Mouse (Mus musculus) heart, embryonic 16.5 days (tissue): ENCODE measurements around the gene Tulp4. TPM values are rescaled to one million over a fixed set of nuclear protein-coding genes. Genes with fewer than 3 reads are reported as not detected.

Source experiments
- ATAC-seq: fragments of 200-750 bp; cut with Nextera tagmentation; replicated peaks from 2 replicates; pipeline ENCODE4 v1.8.0; 2017; ENCODE audit warnings: moderate number of reproducible peaks; ENCODE audit not compliant: insufficient read depth, low FRiP score; ENCODE audit errors: extremely low read depth
- H3K27ac ChIP-seq: fragments of 300-500 bp; sonication (generic); 2 replicates; pipeline ENCODE4 v1.5.1; 2014; ENCODE audit warnings: mild to moderate bottlenecking, low read length, control low read depth, moderate library complexity
- H3K27me3 ChIP-seq: fragments of 300-500 bp; sonication (generic); 2 replicates; pipeline ENCODE4 v1.6.1; 2014; ENCODE audit warnings: low read length, mixed read lengths; ENCODE audit not compliant: control insufficient read depth, insufficient read depth
- H3K36me3 ChIP-seq: fragments of 300-500 bp; sonication (generic); 2 replicates; pipeline ENCODE4 v1.6.1; 2014; ENCODE audit not compliant: control insufficient read depth, insufficient read depth
- H3K4me1 ChIP-seq: fragments of 300-500 bp; sonication (generic); 2 replicates; pipeline ENCODE4 v1.6.1; 2014; ENCODE audit warnings: low read length, mixed read lengths; ENCODE audit not compliant: control insufficient read depth, insufficient read depth
- H3K4me2 ChIP-seq: fragments of 300-500 bp; sonication (generic); 2 replicates; pipeline ENCODE4 v1.6.1; 2014; ENCODE audit warnings: low read depth, mild to moderate bottlenecking, control low read depth, low read length
- H3K4me3 ChIP-seq: fragments of 300-500 bp; sonication (generic); 2 replicates; pipeline ENCODE4 v1.5.1; 2014; ENCODE audit warnings: mild to moderate bottlenecking, control low read depth, low read length
- H3K9ac ChIP-seq: fragments of 300-500 bp; sonication (generic); 2 replicates; pipeline ENCODE4 v1.6.1; 2014; ENCODE audit warnings: low read length, control low read depth
- H3K9me3 ChIP-seq: fragments of 300-500 bp; sonication (generic); replicated peaks from 2 replicates; pipeline ENCODE4 v1.6.1; 2016; ENCODE audit warnings: low read length; ENCODE audit not compliant: control insufficient read depth
- WGBS: fragments of 180-500 bp; shearing (Covaris S2); extraction: QIAGEN DNeasy Blood & Tissue Kit; methylation state at CpG from one replicate; pipeline ENCODE4 v1.1.7; 2014; 5-methylcytosine and 5-hydroxymethylcytosine counted together
- polyA plus RNA-seq: library from polyadenylated mRNA; unstranded; fragments of >200 nt; fragmentation: Nextera tagmentation; extraction: Ambion mirVana; gene quantifications from 2 replicates; pipeline ENCODE4 v1.2.1, GENCODE M21; 2015

Tulp4 gene
- polyA plus RNA-seq, 1 experiment from 2014 or later, result 70.2 TPM

DNA sequence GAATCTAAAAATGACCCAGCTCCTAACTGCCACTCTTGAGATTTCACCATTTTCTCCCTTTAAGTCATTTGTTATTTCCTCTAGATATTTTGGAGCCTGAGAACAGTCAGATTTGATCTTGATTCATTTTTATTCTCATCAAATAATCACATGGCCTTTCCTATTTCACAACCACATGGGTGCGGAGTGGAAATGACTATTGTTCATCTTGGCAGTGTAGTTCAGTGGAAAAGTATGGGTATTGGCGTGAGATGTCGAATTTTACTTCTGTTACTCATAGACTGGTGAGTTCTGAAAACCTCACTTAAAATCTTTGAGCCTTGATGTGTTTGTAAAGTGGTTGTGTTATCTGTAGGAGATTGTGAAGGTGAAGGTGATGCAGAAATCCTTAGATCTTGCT lies 24.8 kb downstream of the Tulp4 start:
- Histone ChIP-seq H3K4me1 (peaks cover 9% of the 10 kb centered on the region), H3K9ac (no peak overlapping the region), H3K27me3 (no peaks in the 10 kb centered on the region), H3K27ac (no peak overlapping the region), H3K9me3 (no peaks in the 10 kb centered on the region), H3K4me3 (no peak overlapping the region), H3K36me3 (peaks cover 3% of the 10 kb centered on the region; the same call in 1 of the 2 replicates), H3K4me2 (no peak overlapping the region)
- ATAC-seq, result no peak
- WGBS, result 93% methylated on average over 3 of the region's 3 CpGs

DNA sequence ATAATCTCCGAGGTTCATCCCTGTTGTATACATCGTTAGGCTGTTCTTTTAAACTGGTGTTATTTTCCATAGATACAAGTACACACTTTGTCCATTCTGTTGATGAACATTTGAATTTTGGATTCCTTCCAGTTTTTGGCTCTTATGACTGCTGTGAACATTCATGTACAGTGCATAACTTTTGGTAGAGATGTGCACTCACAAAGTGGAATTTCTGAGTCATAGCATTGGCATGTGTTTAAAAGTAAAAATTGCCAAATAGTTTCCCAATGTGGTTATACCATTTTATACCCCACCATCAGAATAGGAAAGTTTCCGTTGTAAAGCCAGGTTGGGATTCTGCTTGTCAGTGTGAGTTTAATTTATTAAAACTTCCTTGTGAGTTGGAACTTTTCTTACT lies 34.6 kb downstream of the Tulp4 start:
- no peak overlapping the region for H3K27ac ChIP-seq
- WGBS, result 51% methylated on average over 3 of the region's 3 CpGs

DNA sequence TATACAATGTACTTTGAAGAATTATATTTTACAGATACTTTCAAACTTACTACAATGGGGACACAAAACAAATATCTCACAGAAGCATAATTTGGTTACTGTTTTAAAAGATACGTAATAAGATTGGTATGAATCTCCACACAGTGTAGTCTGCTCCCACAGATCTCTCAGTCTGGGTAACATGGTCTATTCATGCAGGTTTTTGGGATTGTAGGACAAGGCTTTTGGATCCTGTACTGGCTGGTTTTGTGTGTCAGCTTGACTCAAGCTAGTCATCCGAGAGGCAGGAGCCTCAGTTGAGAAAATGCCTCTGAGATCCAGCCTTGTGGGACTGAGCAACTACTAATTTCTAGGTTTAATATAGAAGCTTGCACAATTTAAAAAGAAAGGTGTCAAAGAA lies 35.1 kb downstream of the Tulp4 start:
- Histone ChIP-seq H3K4me2 (no peak overlapping the region), H3K4me1 (0 out of 2 replicates have a peak, but pooled peaks cover 2% of the 10 kb centered on the region), H3K9ac (no peak overlapping the region), H3K9me3 (no peaks in the 10 kb centered on the region), H3K27me3 (no peaks in the 10 kb centered on the region), H3K36me3 (0 out of 2 replicates have a peak, but pooled peaks cover 3% of the 10 kb centered on the region), H3K4me3 (no peak overlapping the region), H3K27ac (no peak overlapping the region)
- no peak for ATAC-seq
- 85% methylated on average over 2 of the region's 2 CpGs for WGBS

More for the DNA sequence above, 34.6 kb downstream of the Tulp4 start:
- Histone ChIP-seq H3K27me3 (no peaks in the 10 kb centered on the region), H3K9ac (no peak overlapping the region), H3K4me3 (no peak overlapping the region), H3K4me2 (no peak overlapping the region), H3K36me3 (no peaks in the 10 kb centered on the region), H3K9me3 (no peaks in the 10 kb centered on the region), H3K4me1 (0 out of 2 replicates have a peak, but pooled peaks cover 2% of the 10 kb centered on the region)
- no peak; the same call in 1 of the 2 replicates for ATAC-seq

DNA sequence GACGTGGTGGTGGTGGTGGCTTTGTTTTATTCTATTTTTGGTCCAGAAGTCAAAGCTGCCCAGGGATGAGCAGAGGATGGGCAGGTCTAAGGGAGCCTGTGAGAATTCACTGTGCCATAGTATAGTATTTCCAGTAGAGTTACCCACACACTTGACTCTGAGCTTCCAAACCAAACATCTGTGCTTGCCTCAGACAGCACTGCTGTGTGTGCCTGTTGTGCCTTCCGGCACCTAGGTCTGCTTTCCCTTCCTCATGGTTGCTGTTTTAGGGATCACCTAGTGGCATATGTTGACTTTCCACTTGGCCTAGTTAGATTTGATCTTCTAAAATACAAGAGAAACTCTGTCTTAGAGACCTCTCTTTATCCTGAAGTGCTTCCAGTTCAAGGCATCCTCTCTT lies 39.0 kb downstream of the Tulp4 start:
- H3K4me2 ChIP-seq, result no peak overlapping the region
- H3K27me3 ChIP-seq, result no peaks in the 10 kb centered on the region
- H3K4me3 ChIP-seq, result no peak overlapping the region
- no peak overlapping the region for H3K9ac ChIP-seq
- no peaks in the 10 kb centered on the region for H3K9me3 ChIP-seq
- H3K4me1 ChIP-seq, result 0 out of 2 replicates have a peak, but pooled peaks cover 2% of the 10 kb centered on the region
- WGBS, result 74% methylated on average over 2 of the region's 2 CpGs
- H3K36me3 ChIP-seq, result 0 out of 2 replicates have a peak, but pooled peaks cover 3% of the 10 kb centered on the region
- no peak overlapping the region for H3K27ac ChIP-seq
- no peak for ATAC-seq

DNA sequence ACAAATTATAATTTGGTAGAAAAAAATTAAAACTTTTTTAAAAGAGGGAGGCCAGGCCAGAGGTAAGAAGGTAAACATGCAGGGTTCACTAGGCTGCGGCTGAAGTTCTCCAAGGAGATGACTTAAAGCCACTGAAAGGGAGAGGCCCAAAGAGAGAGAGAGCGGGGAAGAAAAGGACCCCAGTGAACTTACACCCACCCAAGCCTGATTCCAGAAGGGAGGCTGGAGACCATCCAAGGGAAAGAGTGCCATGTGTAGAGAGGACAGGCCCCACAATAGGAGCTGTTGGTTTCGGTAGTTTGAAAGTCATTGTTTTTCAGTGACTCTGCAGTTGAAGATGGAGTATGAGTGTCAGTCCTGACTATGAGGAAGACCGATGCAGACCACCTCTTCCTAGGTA lies 46.7 kb downstream of the Tulp4 start:
- Histone ChIP-seq H3K27ac (no peak overlapping the region), H3K9ac (no peak overlapping the region), H3K9me3 (0 out of 2 replicates have a peak, but pooled peaks cover 2% of the 10 kb centered on the region), H3K36me3 (no peaks in the 10 kb centered on the region), H3K4me3 (no peak overlapping the region), H3K4me2 (no peak overlapping the region), H3K27me3 (no peaks in the 10 kb centered on the region), H3K4me1 (peaks cover 5% of the 10 kb centered on the region)
- 92% methylated on average over 4 of the region's 4 CpGs for WGBS
- ATAC-seq, result no peak

DNA sequence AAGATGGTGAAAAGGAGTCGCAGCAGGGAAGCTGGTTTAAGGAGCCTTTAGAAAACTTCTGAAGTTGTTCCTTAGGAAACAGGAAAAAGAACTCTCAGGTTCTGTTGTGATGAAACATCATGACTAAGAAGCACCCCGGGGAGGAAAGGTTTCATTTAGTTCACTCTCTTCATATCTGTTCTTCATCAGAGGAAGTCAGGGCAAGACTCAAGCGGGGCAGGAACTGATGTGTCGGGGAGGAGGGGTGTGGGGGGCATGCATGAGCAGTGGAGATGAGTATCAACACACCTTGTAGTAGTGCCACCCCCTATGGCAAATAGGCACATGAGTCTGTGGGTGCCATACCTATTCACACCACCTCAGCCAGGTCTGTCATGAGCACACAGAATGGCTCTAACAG lies 47.3 kb downstream of the Tulp4 start:
- Histone ChIP-seq H3K9me3 (0 out of 2 replicates have a peak, but pooled peaks cover 2% of the 10 kb centered on the region), H3K36me3 (no peaks in the 10 kb centered on the region), H3K4me2 (no peak overlapping the region), H3K4me3 (no peak overlapping the region), H3K27ac (no peak overlapping the region), H3K4me1 (peaks cover 5% of the 10 kb centered on the region), H3K27me3 (no peaks in the 10 kb centered on the region), H3K9ac (no peak overlapping the region)
- no peak for ATAC-seq
- WGBS, result 81% methylated on average over 4 of the region's 4 CpGs

DNA sequence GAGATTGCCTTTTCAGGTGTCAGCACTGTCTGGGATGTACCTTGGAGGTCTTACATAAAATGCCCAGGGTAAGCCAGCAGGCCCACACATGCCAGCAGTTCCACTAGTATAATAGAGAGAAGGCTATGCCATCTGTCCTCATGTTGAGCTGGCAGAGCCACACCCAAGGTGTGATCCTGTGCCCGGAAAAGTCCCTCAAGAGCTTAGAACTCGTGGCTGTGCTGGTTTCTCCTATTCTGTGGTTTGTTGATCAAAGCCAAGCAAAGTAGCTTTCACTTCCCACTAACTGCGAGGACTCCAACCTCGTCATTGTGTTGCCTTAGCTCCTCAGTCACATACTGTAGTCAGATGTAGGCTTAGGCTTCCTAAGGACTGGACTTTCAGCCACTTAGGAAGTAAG lies 48.1 kb downstream of the Tulp4 start:
- H3K27ac ChIP-seq, result no peak overlapping the region
- H3K9me3 ChIP-seq, result 0 out of 2 replicates have a peak, but pooled peaks cover 2% of the 10 kb centered on the region
- H3K4me2 ChIP-seq, result no peak overlapping the region
- H3K27me3 ChIP-seq, result no peaks in the 10 kb centered on the region
- ATAC-seq, result no peak
- H3K36me3 ChIP-seq, result no peaks in the 10 kb centered on the region
- 77% methylated on average over 4 of the region's 4 CpGs for whole genome bisulfite sequencing
- no peak overlapping the region for H3K4me3 ChIP-seq
- H3K9ac ChIP-seq, result no peak overlapping the region
- peaks cover 5% of the 10 kb centered on the region for H3K4me1 ChIP-seq

DNA sequence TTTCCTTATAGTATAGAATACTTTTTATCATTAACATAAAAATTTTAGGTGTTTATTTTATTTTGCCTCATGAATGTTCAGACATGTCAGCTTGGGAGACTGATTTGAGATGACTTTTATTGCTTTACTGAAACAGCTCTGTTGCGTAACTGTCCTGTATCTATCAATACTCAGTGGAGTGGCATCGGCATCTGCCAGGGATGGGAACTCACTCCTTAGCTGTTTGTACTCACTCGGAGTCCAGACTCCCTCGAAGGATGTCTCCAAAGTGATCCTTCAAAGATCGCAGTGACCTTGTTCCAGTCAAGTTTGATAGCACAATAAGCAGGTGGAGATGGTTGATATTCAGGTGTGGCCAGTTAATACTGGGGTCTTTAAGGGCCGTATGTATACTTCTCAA lies 54.3 kb downstream of the Tulp4 start:
- Histone ChIP-seq H3K9ac (no peak overlapping the region), H3K4me2 (no peak overlapping the region), H3K4me3 (no peak overlapping the region), H3K27me3 (no peaks in the 10 kb centered on the region), H3K27ac (no peak overlapping the region), H3K9me3 (no peaks in the 10 kb centered on the region), H3K4me1 (peaks cover 15% of the 10 kb centered on the region), H3K36me3 (no peaks in the 10 kb centered on the region)
- WGBS, result 83% methylated on average over 6 of the region's 6 CpGs
- no peak for ATAC-seq

DNA sequence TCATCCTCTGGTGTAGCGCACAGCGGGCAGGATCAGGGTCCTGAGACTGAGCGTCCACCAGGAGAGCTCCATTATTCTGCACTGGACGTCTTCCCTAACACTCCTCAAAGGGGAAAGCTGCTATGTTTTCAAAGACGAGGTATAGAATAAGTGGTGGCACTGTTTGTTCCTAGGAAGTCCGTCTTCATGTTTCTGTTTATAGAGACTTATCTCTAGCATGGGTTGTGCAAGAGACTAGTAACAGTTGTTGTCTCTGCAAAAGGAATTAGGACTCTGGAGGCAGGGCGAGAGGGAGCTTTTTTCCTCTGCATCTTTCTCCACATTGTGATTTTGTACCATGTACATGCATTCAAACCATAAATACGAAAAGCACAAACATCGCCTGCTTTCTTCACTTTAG lies 55.7 kb downstream of the Tulp4 start:
- no peaks in the 10 kb centered on the region for H3K9me3 ChIP-seq
- no peak overlapping the region for H3K4me3 ChIP-seq
- H3K27me3 ChIP-seq, result no peaks in the 10 kb centered on the region
- H3K36me3 ChIP-seq, result no peaks in the 10 kb centered on the region
- H3K4me2 ChIP-seq, result no peak overlapping the region
- 61% methylated on average over 9 of the region's 9 CpGs for WGBS
- H3K27ac ChIP-seq, result no peak overlapping the region
- no peak overlapping the region for H3K9ac ChIP-seq
- no peak for ATAC-seq
- peaks cover 15% of the 10 kb centered on the region for H3K4me1 ChIP-seq
